20 mouse cellular contexts compared by ENCODE assay signal in genomic region chr7:19466602-19467145, GRCm38 (mm10). TPM values are rescaled to one million over a fixed set of nuclear protein-coding genes. Genes with fewer than 3 reads are reported as not detected.
A peak's percentile ranks its signal among the peaks of the same experiment; 100 is the strongest.
DNase-seq lines count a peak whose midpoint lies in the region; ATAC-seq and TF ChIP-seq lines count a peak whose summit lies in the region.
"Had no signal": no experiment of that assay in that cellular context is flagged by ENCODE, and none has a peak within 500 bp of the region (broad histone marks: within the 10 kb centered on the region; RNA-seq: fewer than 3 reads in every experiment).

No protein-coding gene starts in this region.

- 0 out of 2 replicates have a peak, but pooled peaks cover 4% of the 10 kb centered on the region for H3K4me1 ChIP-seq in lung, embryonic 14.5 days (ENCODE audit: insufficient read depth)
- H3K4me1 ChIP-seq in lung, adult 2 months (ENCODE audit: control insufficient read depth, insufficient read depth, low read length) = peaks cover 3% of the 10 kb centered on the region
- H3K4me1 ChIP-seq in liver, embryonic 16.5 days (ENCODE audit: control insufficient read depth, low read depth, low read length) = no peaks in the 10 kb centered on the region; the same call in 1 of the 2 replicates
- H3K4me1 ChIP-seq in forebrain, embryonic 13.5 days = peaks cover 5% of the 10 kb centered on the region; the same call in 1 of the 2 replicates
- H3K4me1 ChIP-seq: forebrain, embryonic 15.5 days; neural tube, embryonic 15.5 days had no signal

- no peak overlapping the region for H3K27ac ChIP-seq in lung, embryonic 14.5 days (ENCODE audit: low read depth)
- no peak overlapping the region for H3K27ac ChIP-seq in liver, embryonic 16.5 days (ENCODE audit: low read length)
- H3K27ac ChIP-seq in forebrain, embryonic 13.5 days = no peak overlapping the region
- H3K27ac ChIP-seq: forebrain, embryonic 15.5 days; hindbrain, embryonic 12.5 days; midbrain, embryonic 12.5 days; neural tube, embryonic 15.5 days had no signal

- H3K27me3 ChIP-seq in lung, embryonic 14.5 days (ENCODE audit: insufficient read depth, low read length) = peaks cover 25% of the 10 kb centered on the region
- H3K27me3 ChIP-seq in liver, embryonic 16.5 days (ENCODE audit: control insufficient read depth, insufficient read depth, low read depth, low read length) = peaks cover 7% of the 10 kb centered on the region
- H3K27me3 ChIP-seq in forebrain, embryonic 13.5 days = peaks cover 82% of the 10 kb centered on the region

- peak; percentile 44 to 49 for DNase-seq in adrenal gland, postnatal 36 days
- no peak for DNase-seq in adrenal gland, postnatal 10 days
- DNase-seq in lung, embryonic 14.5 days = peak; percentile 57
- DNase-seq in lung, adult 2 months = no peak
- DNase-seq in kidney, postnatal 14 days = peak; percentile 63
- DNase-seq in layer of hippocampus, adult 9-11 months = no peak
- DNase-seq: adrenal gland, adult 8-10 months; cerebellum, adult 8-10 months; lung, adult 18-20 months; thymus, postnatal 14 days had no signal

- H3K9me3 ChIP-seq in lung, embryonic 14.5 days (ENCODE audit: low read depth, low read length) = no peaks in the 10 kb centered on the region
- no peaks in the 10 kb centered on the region for H3K9me3 ChIP-seq in liver, embryonic 16.5 days (replicated peaks; ENCODE audit: control insufficient read depth, low read length)
- no peaks in the 10 kb centered on the region for H3K9me3 ChIP-seq in forebrain, embryonic 13.5 days (replicated peaks)
- H3K9me3 ChIP-seq: forebrain, embryonic 15.5 days; hindbrain, embryonic 12.5 days; midbrain, embryonic 12.5 days; neural tube, embryonic 15.5 days had no signal

- H3K9ac ChIP-seq in lung, embryonic 14.5 days = no peak overlapping the region
- H3K9ac ChIP-seq in liver, embryonic 16.5 days (ENCODE audit: low read depth, low read length) = no peak overlapping the region
- H3K9ac ChIP-seq in forebrain, embryonic 13.5 days = no peak overlapping the region
- H3K9ac ChIP-seq: forebrain, embryonic 15.5 days; hindbrain, embryonic 12.5 days; midbrain, embryonic 12.5 days; neural tube, embryonic 15.5 days had no signal

- no peak overlapping the region for H3K4me3 ChIP-seq in lung, embryonic 14.5 days (ENCODE audit: low read depth, low read length)
- no peak overlapping the region for H3K4me3 ChIP-seq in lung, adult 2 months (replicated peaks; ENCODE audit: extremely low read depth, low read depth, low read length)
- H3K4me3 ChIP-seq in liver, embryonic 16.5 days (ENCODE audit: low read depth, low read length) = no peak overlapping the region
- H3K4me3 ChIP-seq in forebrain, embryonic 13.5 days = no peak overlapping the region
- H3K4me3 ChIP-seq: erythroblast, embryonic 14.5 days; forebrain, embryonic 15.5 days; hindbrain, embryonic 12.5 days; midbrain, embryonic 12.5 days; neural tube, embryonic 15.5 days had no signal

- no peaks in the 10 kb centered on the region for H3K36me3 ChIP-seq in lung, embryonic 14.5 days (ENCODE audit: insufficient read depth)
- H3K36me3 ChIP-seq in liver, embryonic 16.5 days (ENCODE audit: control insufficient read depth, insufficient read depth) = no peaks in the 10 kb centered on the region
- H3K36me3 ChIP-seq in forebrain, embryonic 13.5 days (ENCODE audit: poor library complexity, severe bottlenecking) = no peaks in the 10 kb centered on the region
- H3K36me3 ChIP-seq: forebrain, embryonic 15.5 days; hindbrain, embryonic 12.5 days; midbrain, embryonic 12.5 days; neural tube, embryonic 15.5 days had no signal

- 55% methylated on average over 5 of the region's 5 CpGs for WGBS in lung, embryonic 14.5 days
- 40% methylated on average over 5 of the region's 5 CpGs for WGBS in lung, adult 2 months
- 51% methylated on average over 5 of the region's 5 CpGs for WGBS in liver, embryonic 16.5 days (ENCODE audit: insufficient replicate concordance)
- 65% methylated on average over 5 of the region's 5 CpGs for WGBS in forebrain, embryonic 13.5 days

- no peak for TF ChIP-seq POLR2A in lung, adult 2 months (IDR thresholded peaks at IDR 0.05; ENCODE audit: borderline replicate concordance, extremely low read depth, low read depth, low read length)

- TF ChIP-seq CTCF in lung, embryonic 14.5 days (IDR thresholded peaks at IDR 0.05; ENCODE audit: low read depth) = no peak
- no peak for TF ChIP-seq CTCF in lung, adult 2 months (IDR thresholded peaks at IDR 0.05; ENCODE audit: insufficient read depth, low read length)

- no peak overlapping the region for H3K4me2 ChIP-seq in lung, embryonic 14.5 days
- H3K4me2 ChIP-seq in liver, embryonic 16.5 days (ENCODE audit: low read depth, low read length) = no peak overlapping the region
- H3K4me2 ChIP-seq in forebrain, embryonic 13.5 days = no peak overlapping the region
- H3K4me2 ChIP-seq: forebrain, embryonic 15.5 days; hindbrain, embryonic 12.5 days; midbrain, embryonic 12.5 days; neural tube, embryonic 15.5 days had no signal

- ATAC-seq in lung, embryonic 14.5 days (ENCODE audit: insufficient read depth) = no peak
- ATAC-seq in liver, embryonic 16.5 days (ENCODE audit: low read depth) = 0 out of 2 replicates have a peak, but pooled peaks have one; percentile 32
- no peak for ATAC-seq in forebrain, embryonic 13.5 days
- ATAC-seq: forebrain, embryonic 15.5 days; inflammation-experienced regulatory T-cells, adult 6 months had no signal

RNA-seq across cellular contexts. Expression of gene Exoc3l2, which starts 3.5 kb away (rescaled TPM):
- 10 to 100 TPM; 41.1 to 49.6 TPM for total RNA-seq in adrenal gland, postnatal 36 days (2021)
- 10 to 100 TPM; 17.4 to 17.9 TPM for total RNA-seq in adrenal gland, postnatal 10 days (2021)
- polyA plus RNA-seq in lung, embryonic 14.5 days (2014; fragmentation: Nextera tagmentation; extraction: Ambion mirVana) = 1.7 and 2.2 TPM in 2 replicates
- 2.7 and 3.4 TPM in 2 replicates for polyA plus RNA-seq in lung, adult 2 months (2012; rRNA removed)
- 0.54 and 0.55 TPM in 2 replicates for polyA plus RNA-seq in liver, embryonic 16.5 days (2015; fragmentation: Nextera tagmentation; extraction: Ambion mirVana)
- 0.13 and 0.29 TPM in 2 replicates for polyA plus RNA-seq in forebrain, embryonic 13.5 days (2015; fragmentation: Nextera tagmentation; extraction: Ambion mirVana)
- polyA plus RNA-seq: inflammation-experienced regulatory T-cells, adult 6 months had no signal

RNA-seq across cellular contexts. Expression of gene Mark4, which starts 8.1 kb away (rescaled TPM):
- 10 to 100 TPM; 46.5 to 50.3 TPM for total RNA-seq in adrenal gland, postnatal 36 days (2021)
- 10 to 100 TPM; 35.0 to 37.1 TPM for total RNA-seq in adrenal gland, postnatal 10 days (2021)
- 8.7 and 11.1 TPM in 2 replicates for polyA plus RNA-seq in lung, embryonic 14.5 days (2014; fragmentation: Nextera tagmentation; extraction: Ambion mirVana)
- 29.2 and 34.3 TPM in 2 replicates for polyA plus RNA-seq in lung, adult 2 months (2012; rRNA removed)
- polyA plus RNA-seq in liver, embryonic 16.5 days (2015; fragmentation: Nextera tagmentation; extraction: Ambion mirVana) = 0.99 and 1.3 TPM in 2 replicates
- 11.7 and 12.2 TPM in 2 replicates for polyA plus RNA-seq in forebrain, embryonic 13.5 days (2015; fragmentation: Nextera tagmentation; extraction: Ambion mirVana)

RNA-seq across cellular contexts. Expression of gene Bloc1s3, which starts 41.5 kb away (rescaled TPM):
- 10 to 100 TPM in 1 of 2 experiments, 1 to 10 TPM in 1; 8.7 to 12.1 TPM for total RNA-seq in adrenal gland, postnatal 36 days (2021)
- 1 to 10 TPM; 5.2 to 5.4 TPM for total RNA-seq in adrenal gland, postnatal 10 days (2021)
- polyA plus RNA-seq in lung, embryonic 14.5 days (2014; fragmentation: Nextera tagmentation; extraction: Ambion mirVana) = 1.1 and 1.7 TPM in 2 replicates
- polyA plus RNA-seq in lung, adult 2 months (2012; rRNA removed) = 12.2 and 12.9 TPM in 2 replicates
- polyA plus RNA-seq in liver, embryonic 16.5 days (2015; fragmentation: Nextera tagmentation; extraction: Ambion mirVana) = 0.65 and 0.72 TPM in 2 replicates
- 3.3 and 3.4 TPM in 2 replicates for polyA plus RNA-seq in forebrain, embryonic 13.5 days (2015; fragmentation: Nextera tagmentation; extraction: Ambion mirVana)

RNA-seq across cellular contexts. Expression of gene Trappc6a, which starts 41.5 kb away (rescaled TPM):
- total RNA-seq in adrenal gland, postnatal 36 days (2021) = 10 to 100 TPM; 73.1 to 91.1 TPM
- 10 to 100 TPM; 76.6 to 80.9 TPM for total RNA-seq in adrenal gland, postnatal 10 days (2021)
- polyA plus RNA-seq in lung, embryonic 14.5 days (2014; fragmentation: Nextera tagmentation; extraction: Ambion mirVana) = 77.3 and 83.5 TPM in 2 replicates
- 63.1 and 93.4 TPM in 2 replicates for polyA plus RNA-seq in lung, adult 2 months (2012; rRNA removed)
- polyA plus RNA-seq in liver, embryonic 16.5 days (2015; fragmentation: Nextera tagmentation; extraction: Ambion mirVana) = 37.2 and 37.4 TPM in 2 replicates
- polyA plus RNA-seq in forebrain, embryonic 13.5 days (2015; fragmentation: Nextera tagmentation; extraction: Ambion mirVana) = 39.3 and 40.6 TPM in 2 replicates

RNA-seq across cellular contexts. Expression of gene Nkpd1, which starts 51.0 kb away (rescaled TPM):
- total RNA-seq in adrenal gland, postnatal 36 days (2021) = under 1 TPM in 1 of 2 experiments, not detected in 1; 0.17 TPM
- total RNA-seq in adrenal gland, postnatal 10 days (2021) = under 1 TPM; 0.18 to 0.21 TPM
- 0.11 TPM in 2 replicates for polyA plus RNA-seq in lung, embryonic 14.5 days (2014; fragmentation: Nextera tagmentation; extraction: Ambion mirVana)
- polyA plus RNA-seq in lung, adult 2 months (2012; rRNA removed) = 0.62 and 17.3 TPM in 2 replicates
- polyA plus RNA-seq in liver, embryonic 16.5 days (2015; fragmentation: Nextera tagmentation; extraction: Ambion mirVana) = not detected in 2 replicates
- 0.15 and 0.21 TPM in 2 replicates for polyA plus RNA-seq in forebrain, embryonic 13.5 days (2015; fragmentation: Nextera tagmentation; extraction: Ambion mirVana)
- polyA plus RNA-seq: embryonic facial prominence, embryonic 11.5 days; heart, embryonic 14.5 days; inflammation-experienced regulatory T-cells, adult 6 months had no signal

Comparison
In these comparisons a context has a peak if more than half of its experiments do, and no peak if none do; other contexts are left out.
1. DNase-seq: peak in adrenal gland, postnatal 36 days (2 of 2), lung, embryonic 14.5 days (single experiment) and kidney, postnatal 14 days (single experiment); none in adrenal gland, postnatal 10 days (single experiment), lung, adult 2 months (single experiment) and layer of hippocampus, adult 9-11 months (single experiment).